Mouse (Mus musculus) heart, embryonic 14.5 days (tissue): Measurements from ENCODE around the gene Adcy9. TPM values are rescaled to one million over a fixed set of nuclear protein-coding genes. Genes with fewer than 3 reads are reported as not detected.

Experiments
- ATAC-seq: fragments of 200-750 bp; cut with Nextera tagmentation; 2 replicates; pipeline ENCODE4 v1.8.0; 2017; ENCODE audit warnings: low read depth, moderate TSS enrichment; ENCODE audit not compliant: insufficient number of reproducible peaks, insufficient read depth, low FRiP score
- H3K27ac ChIP-seq, 2 experiments: fragments of 200-500 bp in 1 of 2; fragments of 300-500 bp in 1 of 2; sonication (generic) in 1 of 2; replicated peaks in 1 of 2; 2 replicates each; pipeline ENCODE4 v1.5.1; 2012 to 2014; ENCODE audit warnings: low read depth in 2 of 2, low read length in 2 of 2, control low read depth in 1 of 2, mild to moderate bottlenecking in 1 of 2, mixed read lengths in 1 of 2; ENCODE audit not compliant: control insufficient read depth in 1 of 2, insufficient read depth in 1 of 2
- H3K27me3 ChIP-seq: fragments of 300-500 bp; sonication (generic); 2 replicates; pipeline ENCODE4 v1.6.1; 2014; ENCODE audit warnings: mild to moderate bottlenecking, low read length, control low read depth; ENCODE audit not compliant: control insufficient read depth, insufficient read depth
- H3K36me3 ChIP-seq: fragments of 300-500 bp; sonication (generic); 2 replicates; pipeline ENCODE4 v1.6.1; 2014; ENCODE audit warnings: mild to moderate bottlenecking, control low read depth, low read length, mixed read lengths; ENCODE audit not compliant: control insufficient read depth, insufficient read depth
- H3K4me1 ChIP-seq, 2 experiments: fragments of 200-500 bp in 1 of 2; fragments of 300-500 bp in 1 of 2; sonication (generic) in 1 of 2; 2 replicates each; pipeline ENCODE4 v1.6.1; 2012 to 2014; ENCODE audit warnings: low read length in 2 of 2, control low read depth in 1 of 2, mixed read lengths in 1 of 2; ENCODE audit not compliant: control insufficient read depth in 2 of 2, insufficient read depth in 2 of 2
- H3K4me2 ChIP-seq: fragments of 300-500 bp; sonication (generic); 2 replicates; pipeline ENCODE4 v1.6.1; 2014; ENCODE audit warnings: mild to moderate bottlenecking, low read length
- H3K4me3 ChIP-seq, 2 experiments: fragments of 200-500 bp in 1 of 2; fragments of 300-500 bp in 1 of 2; sonication (generic) in 1 of 2; 2 replicates each; pipeline ENCODE4 v1.5.1; 2012 to 2014; ENCODE audit warnings: low read length in 2 of 2, mild to moderate bottlenecking in 2 of 2, control low read depth in 1 of 2, low read depth in 1 of 2, moderate library complexity in 1 of 2; ENCODE audit not compliant: control insufficient read depth in 1 of 2, insufficient read depth in 1 of 2
- H3K9ac ChIP-seq: fragments of 300-500 bp; sonication (generic); 2 replicates; pipeline ENCODE4 v1.6.1; 2014; ENCODE audit warnings: mild to moderate bottlenecking, low read length
- H3K9me3 ChIP-seq: fragments of 300-500 bp; sonication (generic); 2 replicates; pipeline ENCODE4 v1.6.1; 2016; ENCODE audit warnings: low read length, control low read depth; ENCODE audit not compliant: control insufficient read depth
- WGBS: fragments of 180-500 bp; shearing (Covaris S2); extraction: QIAGEN DNeasy Blood & Tissue Kit; methylation state at CpG from one replicate; pipeline ENCODE4 v1.1.7; 2014; 5-methylcytosine and 5-hydroxymethylcytosine counted together
- polyA plus RNA-seq: library from polyadenylated mRNA; unstranded; fragments of >200 nt; fragmentation: Nextera tagmentation; extraction: Ambion mirVana; gene quantifications from 2 replicates; pipeline ENCODE4 v1.2.1, GENCODE M21; 2014

The Adcy9 gene
- polyA plus RNA-seq, 1 experiment from 2014 or later = 1.8 TPM

GRCm38 (mm10) chr16:4289507-4289906 is 130.8 kb downstream of the Adcy9 start:
- Histone ChIP-seq H3K27ac (no peak overlapping the region), H3K4me2 (no peak overlapping the region), H3K4me3 (no peak overlapping the region), H3K9me3 (no peaks in the 10 kb centered on the region), H3K27me3 (no peaks in the 10 kb centered on the region), H3K36me3 (no peaks in the 10 kb centered on the region), H3K9ac (no peak overlapping the region), H3K4me1 (no peaks in the 10 kb centered on the region)
- no peak for ATAC-seq

GRCm38 (mm10) chr16:4286593-4286992 is 133.7 kb downstream of the Adcy9 start:
- H3K36me3 ChIP-seq = no peaks in the 10 kb centered on the region
- H3K27me3 ChIP-seq = no peaks in the 10 kb centered on the region
- H3K4me1 ChIP-seq = no peaks in the 10 kb centered on the region
- H3K27ac ChIP-seq = no peak overlapping the region
- ATAC-seq = no peak
- no peak overlapping the region for H3K9ac ChIP-seq
- H3K4me3 ChIP-seq = no peak overlapping the region
- 79% methylated on average over 7 of the region's 7 CpGs for WGBS
- H3K4me2 ChIP-seq = no peak overlapping the region
- H3K9me3 ChIP-seq = no peaks in the 10 kb centered on the region

- Histone ChIP-seq H3K9ac (no peak overlapping the region), H3K4me3 (no peak overlapping the region), H3K9me3 (no peaks in the 10 kb centered on the region), H3K36me3 (no peaks in the 10 kb centered on the region), H3K4me1 (no peaks in the 10 kb centered on the region), H3K4me2 (no peak overlapping the region), H3K27ac (no peak overlapping the region), H3K27me3 (no peaks in the 10 kb centered on the region)
- no peak for ATAC-seq
- WGBS = 57% methylated on average over 5 of the region's 5 CpGs
Measured at GRCm38 (mm10) chr16:4285257-4285656, 135.0 kb downstream of the Adcy9 start.

- no peaks in the 10 kb centered on the region for H3K4me1 ChIP-seq
- no peak overlapping the region for H3K27ac ChIP-seq
- no peaks in the 10 kb centered on the region for H3K27me3 ChIP-seq
- H3K9ac ChIP-seq = no peak overlapping the region
- no peaks in the 10 kb centered on the region for H3K9me3 ChIP-seq
- no peak overlapping the region for H3K4me2 ChIP-seq
- no peak for ATAC-seq
- WGBS = 83% methylated on average over 11 of the region's 11 CpGs
- H3K36me3 ChIP-seq = no peaks in the 10 kb centered on the region
- H3K4me3 ChIP-seq = no peak overlapping the region
Measured at GRCm38 (mm10) chr16:4283267-4283851, 136.9 kb downstream of the Adcy9 start.

- no peaks in the 10 kb centered on the region for H3K27me3 ChIP-seq
- 75% methylated on average over 4 of the region's 4 CpGs for WGBS
- no peak overlapping the region for H3K27ac ChIP-seq
- ATAC-seq = no peak
- H3K4me3 ChIP-seq = no peak overlapping the region
- H3K4me2 ChIP-seq = no peak overlapping the region
- H3K36me3 ChIP-seq = no peaks in the 10 kb centered on the region
- no peak overlapping the region for H3K9ac ChIP-seq
- H3K9me3 ChIP-seq = no peaks in the 10 kb centered on the region
- H3K4me1 ChIP-seq = no peaks in the 10 kb centered on the region
Measured at GRCm38 (mm10) chr16:4281470-4281869, 138.8 kb downstream of the Adcy9 start.

GRCm38 (mm10) chr16:4280949-4281348 is 139.3 kb downstream of the Adcy9 start:
- Histone ChIP-seq H3K9me3 (no peaks in the 10 kb centered on the region), H3K4me1 (no peaks in the 10 kb centered on the region), H3K27me3 (no peaks in the 10 kb centered on the region), H3K4me3 (no peak overlapping the region), H3K27ac (no peak overlapping the region), H3K4me2 (no peak overlapping the region), H3K36me3 (no peaks in the 10 kb centered on the region), H3K9ac (no peak overlapping the region)
- WGBS = 82% methylated on average over 9 of the region's 9 CpGs
- no peak for ATAC-seq

DNA sequence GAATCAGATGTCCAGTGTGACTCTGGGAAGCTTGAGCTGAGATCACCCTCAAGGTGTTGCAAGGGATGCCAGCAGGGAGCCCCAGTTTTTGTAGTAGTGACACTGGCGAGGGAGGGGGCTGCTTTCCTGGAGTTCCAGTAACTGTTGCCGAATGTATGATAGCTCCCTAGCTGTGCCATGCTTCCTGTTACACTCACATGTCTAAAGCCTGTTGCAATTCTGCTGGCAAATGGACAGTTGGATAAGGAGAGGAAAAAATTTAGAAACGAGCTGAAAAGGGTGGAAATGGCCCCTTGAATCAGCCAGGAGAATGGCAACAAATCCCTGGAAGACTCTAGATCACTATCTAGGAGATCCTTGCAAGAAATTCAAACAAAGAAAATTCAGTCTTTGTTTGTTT is 140.7 kb downstream of the Adcy9 start:
- WGBS = 49% methylated on average over 3 of the region's 3 CpGs
- Histone ChIP-seq H3K9me3 (no peaks in the 10 kb centered on the region), H3K27ac (no peak overlapping the region), H3K36me3 (no peaks in the 10 kb centered on the region), H3K4me3 (no peak overlapping the region), H3K4me2 (no peak overlapping the region), H3K27me3 (no peaks in the 10 kb centered on the region), H3K9ac (no peak overlapping the region), H3K4me1 (no peaks in the 10 kb centered on the region)
- ATAC-seq = no peak

DNA sequence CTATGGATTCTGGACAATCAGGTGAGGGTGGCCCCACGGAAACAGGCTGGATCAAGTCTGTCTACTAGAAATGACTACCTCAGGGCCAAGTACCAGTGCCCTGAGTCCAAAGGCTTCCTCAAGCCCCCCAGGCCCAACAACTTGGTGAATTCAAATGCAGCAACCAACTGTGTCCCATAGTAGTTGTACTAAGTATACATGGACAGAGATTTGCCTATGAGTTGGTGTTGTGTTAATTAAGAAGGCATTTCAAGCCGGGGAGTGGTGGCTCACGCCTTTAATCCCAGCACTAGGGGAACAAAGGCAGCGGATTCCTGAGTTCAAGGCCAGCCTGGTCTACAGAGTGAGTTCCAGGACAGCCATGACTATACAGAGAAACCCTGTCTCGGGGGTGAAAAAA is 143.7 kb downstream of the Adcy9 start:
- Histone ChIP-seq H3K27me3 (no peaks in the 10 kb centered on the region), H3K4me2 (no peak overlapping the region), H3K36me3 (no peaks in the 10 kb centered on the region), H3K9me3 (no peaks in the 10 kb centered on the region), H3K4me3 (no peak overlapping the region), H3K9ac (no peak overlapping the region), H3K4me1 (peaks cover 13 to 26% of the 10 kb centered on the region in 2 experiments), H3K27ac (no peak overlapping the region)
- ATAC-seq = no peak
- 93% methylated on average over 5 of the region's 5 CpGs for WGBS
